Mouse (Mus musculus) left cerebral cortex, postnatal 4 days (tissue): ENCODE measurements around the gene Dhx37. TPM values are rescaled to one million over a fixed set of nuclear protein-coding genes. Genes with fewer than 3 reads are reported as not detected.
"Not testable (repeated sequence)": the region's sequence is repeated elsewhere in the genome, so short reads cannot be mapped to it uniquely, and the experiment has no call there.

Source experiments
- DNase-seq: peaks from one replicate; pipeline ENCODE4 v3.0.0-alpha.2; 2022
- intact Hi-C: fragments of 180-260 bp; cut with DNase I; formaldehyde crosslinking; loops from one replicate; pipeline ENCODE4 v1.15.1; 2025
- total RNA-seq, 2 experiments: library from RNA; stranded (reverse); gene quantifications; 2 replicates each; pipeline ENCODE4 v1.2.3; 2021

Gene Dhx37
- total RNA-seq, 2 experiments from 2014 or later, result 20.3 to 20.6 TPM

DNA sequence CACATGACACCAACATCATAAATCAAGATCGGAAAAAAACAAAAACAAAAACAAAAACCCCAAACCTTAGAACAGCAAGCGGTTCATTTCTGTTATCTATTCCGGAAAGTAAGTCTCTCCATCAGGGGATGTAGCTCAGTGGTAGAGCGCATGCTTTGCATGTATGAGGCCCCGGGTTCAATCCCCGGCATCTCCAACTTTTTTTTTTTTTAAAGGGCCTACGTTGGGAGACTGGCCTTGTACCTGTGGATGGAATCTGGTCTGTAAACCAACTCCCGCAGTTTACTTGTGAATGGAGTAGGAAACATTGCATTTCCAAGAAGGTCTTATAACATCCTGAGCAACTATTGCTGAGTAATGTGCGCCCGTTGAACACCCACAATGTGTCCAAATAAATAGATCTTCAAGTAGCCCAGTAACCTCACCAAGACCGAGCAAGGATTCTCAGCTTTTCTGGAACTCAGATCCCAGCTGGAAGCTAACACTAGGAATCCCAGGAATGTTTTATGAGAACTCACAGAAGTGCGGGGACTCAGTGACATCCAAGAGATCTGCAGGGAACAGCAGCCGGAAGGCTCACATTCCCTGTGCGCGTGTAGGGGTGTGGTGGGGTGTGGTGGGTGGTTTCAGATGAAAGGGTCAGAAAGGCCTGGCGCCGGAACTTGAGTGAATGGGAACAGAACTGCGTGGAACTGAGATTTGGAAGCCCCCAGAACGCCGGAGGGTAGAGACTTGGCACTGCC lies 24.4 kb downstream of the Dhx37 start:
- intact Hi-C loops, result no loop called here
- no peak for DNase-seq

DNA sequence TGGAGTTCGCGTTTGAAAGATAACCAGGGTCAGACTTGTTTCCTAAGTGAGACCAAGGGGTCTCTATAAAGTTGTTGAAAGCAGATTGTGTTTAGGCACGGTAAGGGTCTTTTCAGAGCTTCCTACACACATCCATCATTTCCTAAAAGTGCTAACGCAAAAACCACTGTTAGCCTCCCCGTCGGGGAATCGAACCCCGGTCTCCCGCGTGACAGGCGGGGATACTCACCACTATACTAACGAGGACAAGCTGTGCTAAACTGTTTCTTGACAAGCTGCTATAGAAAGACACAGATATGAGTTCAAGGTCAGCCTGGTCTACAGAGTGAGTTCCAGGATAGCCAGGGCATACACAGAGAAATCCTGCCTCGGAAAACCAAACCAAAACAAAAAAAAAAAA lies 25.1 kb downstream of the Dhx37 start:
- peak; percentile 84 for DNase-seq
- intact Hi-C loops, result no loop called here

GRCm38 (mm10) chr5:125407910-125408575 lies 25.9 kb downstream of the Dhx37 start:
- DNase-seq, result no peak
- intact Hi-C loops, result no loop called here

DNA sequence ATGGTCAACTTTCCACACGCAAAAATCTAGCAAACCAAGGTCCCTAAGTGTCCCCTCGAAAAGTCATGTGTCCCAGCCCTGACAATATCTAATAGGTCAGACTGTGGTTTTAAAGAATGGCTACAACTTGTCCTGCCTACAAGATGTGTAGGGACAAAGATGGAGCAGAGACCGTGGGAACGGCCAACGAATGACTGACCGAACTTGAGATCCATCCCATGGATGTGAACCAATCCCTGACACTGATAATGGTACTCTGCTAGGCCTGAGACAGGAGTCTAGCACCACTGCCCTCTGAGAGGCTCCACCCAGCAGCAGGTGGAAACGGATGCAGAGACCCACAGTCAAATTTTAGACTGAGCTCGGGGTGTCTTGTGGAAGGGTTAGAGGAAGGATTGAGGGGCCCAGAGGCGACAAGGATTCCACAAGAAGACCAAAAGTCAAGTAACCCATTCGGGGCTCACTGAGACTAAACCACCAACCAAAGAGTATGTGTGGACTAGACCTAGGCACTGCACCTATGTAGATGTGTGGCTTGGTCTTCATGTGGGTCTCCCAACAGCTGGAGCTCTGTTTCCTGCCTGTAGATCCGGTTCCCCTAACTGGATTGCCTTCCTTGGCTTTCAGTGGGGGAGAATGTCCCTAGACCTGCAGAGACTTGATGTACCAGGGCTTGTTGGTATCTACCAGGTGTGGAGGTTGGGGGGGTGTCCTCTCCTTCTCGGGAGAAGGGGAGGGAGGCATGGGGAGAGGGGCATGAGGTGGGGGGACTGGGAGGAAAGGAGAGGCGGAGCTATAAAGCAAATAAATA lies 26.7 kb downstream of the Dhx37 start:
- no peak for DNase-seq
- intact Hi-C loops, result no loop called here

GRCm38 (mm10) chr5:125406322-125407016 lies 27.5 kb downstream of the Dhx37 start:
- intact Hi-C loops, result no loop called here
- DNase-seq, result peak; percentile 42

- intact Hi-C loops, result no loop called here
- DNase-seq, result peak; percentile 83
Observed at GRCm38 (mm10) chr5:125405546-125406248, 28.2 kb downstream of the Dhx37 start.

- DNase-seq, result peak; percentile 63
- intact Hi-C loops, result no loop called here
Observed at GRCm38 (mm10) chr5:125404903-125405545, 28.9 kb downstream of the Dhx37 start.

DNA sequence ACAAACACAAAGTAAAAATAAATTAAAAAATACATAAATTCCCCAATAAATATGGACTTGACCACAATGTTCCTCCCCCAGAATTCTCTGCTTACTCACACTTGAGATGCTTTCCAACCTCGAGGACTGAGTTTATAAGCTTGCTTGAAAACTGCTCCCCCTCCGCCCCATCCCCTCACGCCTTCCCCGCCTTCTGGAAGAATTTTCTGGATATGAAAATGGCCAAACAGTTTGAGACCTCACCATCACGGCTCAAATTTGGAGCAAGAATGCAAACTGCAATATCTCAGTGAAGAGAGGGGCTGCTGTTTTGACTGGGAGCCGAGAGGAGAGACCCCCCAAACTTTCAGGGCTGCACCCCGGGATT lies 29.4 kb downstream of the Dhx37 start:
- DNase-seq, result no peak
- intact Hi-C loops, result no loop called here

- intact Hi-C loops, result no loop called here
- DNase-seq, result peak; percentile 68
Observed at GRCm38 (mm10) chr5:125403481-125404465, 30.1 kb downstream of the Dhx37 start.

DNA sequence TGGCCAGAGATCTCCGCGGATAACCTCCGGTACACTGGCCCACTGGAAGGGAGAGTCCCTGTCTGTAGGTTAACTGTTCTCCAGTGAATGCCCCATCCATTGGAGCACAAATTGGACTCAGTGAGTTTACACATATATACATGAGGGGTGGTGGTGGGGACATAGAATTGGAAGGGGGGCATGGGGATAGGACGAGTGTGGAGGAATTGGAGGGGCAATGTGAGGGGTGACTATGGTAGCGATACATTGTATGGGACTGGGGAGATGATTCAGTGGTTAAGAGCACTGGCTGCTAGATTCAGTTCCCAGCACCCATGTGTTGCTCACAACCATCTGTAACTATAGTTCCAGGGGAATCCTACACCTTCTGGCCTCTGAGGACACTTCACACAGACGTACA lies 30.9 kb downstream of the Dhx37 start:
- DNase-seq, result no peak
- intact Hi-C loops, result no loop called here

GRCm38 (mm10) chr5:125402476-125402875 lies 31.4 kb downstream of the Dhx37 start:
- intact Hi-C loops, result no loop called here
- DNase-seq, result no peak

DNA sequence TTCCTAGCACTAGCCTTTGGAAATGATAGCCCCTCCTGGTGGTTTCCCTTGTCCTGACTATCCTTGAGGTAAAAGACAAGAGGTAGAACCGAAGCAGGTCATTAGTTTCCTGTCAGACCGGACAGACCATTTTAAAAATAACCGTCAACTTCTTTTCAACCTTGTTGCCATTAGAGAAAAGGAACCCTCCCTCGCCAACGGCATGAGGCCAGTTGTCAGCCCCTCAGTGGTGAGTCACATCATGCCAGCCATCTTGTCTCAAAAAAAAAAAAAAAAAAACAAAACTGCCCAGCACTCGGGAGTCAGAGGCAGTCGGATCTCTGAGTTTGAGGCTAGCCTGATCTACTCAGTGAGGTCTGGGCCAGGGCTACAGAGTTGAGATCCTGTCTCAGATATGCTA lies 33.0 kb downstream of the Dhx37 start:
- intact Hi-C loops, result no loop called here
- no peak for DNase-seq

GRCm38 (mm10) chr5:125395008-125395407 lies 38.9 kb downstream of the Dhx37 start:
- no peak for DNase-seq
- intact Hi-C loops, result no loop called here

- intact Hi-C loops, result no loop called here
- DNase-seq, result peak; percentile 74
Observed at GRCm38 (mm10) chr5:125393622-125394603, 40.0 kb downstream of the Dhx37 start.

GRCm38 (mm10) chr5:125392977-125393621 lies 40.8 kb downstream of the Dhx37 start:
- peak; percentile 95 for DNase-seq
- intact Hi-C loops, result no loop called here

DNA sequence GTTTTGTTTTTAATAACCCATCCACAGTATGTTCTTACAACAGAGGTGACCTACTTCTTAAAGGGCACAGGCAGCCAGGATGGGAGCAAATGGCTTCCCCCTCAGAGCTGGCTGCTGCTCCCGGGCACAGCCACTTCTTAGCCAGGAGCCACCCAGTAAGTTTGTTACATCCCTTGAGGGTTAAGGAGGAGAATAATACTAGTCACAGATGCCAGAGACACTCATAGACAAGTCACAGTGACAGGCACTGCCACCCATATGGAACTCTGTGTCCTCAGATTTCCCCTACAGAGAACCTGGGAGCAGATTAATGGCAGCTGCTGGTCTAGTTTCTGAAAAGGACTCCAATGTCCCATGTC lies 41.3 kb downstream of the Dhx37 start:
- DNase-seq, result no peak
- intact Hi-C loops, result no loop called here

DNA sequence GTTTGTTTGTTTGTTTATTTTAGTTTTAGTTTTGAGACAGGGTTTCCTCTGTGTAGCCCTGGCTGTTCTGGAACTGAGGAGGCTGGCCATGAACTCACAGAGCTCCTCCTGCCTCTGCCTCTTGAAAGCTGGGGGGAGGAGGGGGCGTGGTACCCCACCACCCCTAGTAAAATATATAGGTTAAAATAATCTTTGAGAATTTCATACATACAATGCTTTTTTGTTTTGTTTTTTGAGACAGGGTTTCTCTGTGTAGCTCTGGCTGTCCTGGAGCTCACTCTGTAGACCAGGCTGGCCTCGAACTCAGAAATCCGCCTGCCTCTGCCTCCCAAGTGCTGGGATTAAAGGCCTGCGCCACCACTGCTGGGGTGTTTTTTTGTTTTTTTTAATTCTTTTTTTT lies 41.7 kb downstream of the Dhx37 start:
- DNase-seq, intact Hi-C loops: not testable (repeated sequence)
